Mouse (Mus musculus) stomach, embryonic 14.5 days (tissue): ENCODE results near the gene Impg1. TPM values are rescaled to one million over a fixed set of nuclear protein-coding genes. Genes with fewer than 3 reads are reported as not detected.

Experiments used
- ATAC-seq: fragments of 200-750 bp; cut with Nextera tagmentation; 2 replicates; pipeline ENCODE4 v1.8.0; 2017; ENCODE audit warnings: low read depth, moderate TSS enrichment; ENCODE audit not compliant: insufficient number of reproducible peaks, insufficient read depth, low FRiP score
- H3K27ac ChIP-seq: fragments of 300-500 bp; sonication (generic); 2 replicates; pipeline ENCODE4 v1.5.1; 2014; ENCODE audit warnings: mild to moderate bottlenecking, low read length, moderate library complexity, mixed read lengths
- H3K27me3 ChIP-seq: fragments of 300-500 bp; sonication (generic); 2 replicates; pipeline ENCODE4 v1.6.1; 2014; ENCODE audit warnings: low read length, control low read depth, mixed read lengths; ENCODE audit not compliant: control insufficient read depth, insufficient read depth
- H3K36me3 ChIP-seq: fragments of 300-500 bp; sonication (generic); 2 replicates; pipeline ENCODE4 v1.6.1; 2014; ENCODE audit warnings: mild to moderate bottlenecking, control low read depth, low read length, moderate library complexity, mixed read lengths; ENCODE audit not compliant: control insufficient read depth, insufficient read depth
- H3K4me1 ChIP-seq: fragments of 300-500 bp; sonication (generic); 2 replicates; pipeline ENCODE4 v1.6.1; 2014; ENCODE audit warnings: low read length, control low read depth, mixed read lengths; ENCODE audit not compliant: control insufficient read depth, insufficient read depth
- H3K4me2 ChIP-seq: fragments of 300-500 bp; sonication (generic); replicated peaks from 2 replicates; pipeline ENCODE4 v1.6.1; 2014; ENCODE audit warnings: low read depth, low read length, control low read depth
- H3K4me3 ChIP-seq: fragments of 300-500 bp; sonication (generic); 2 replicates; pipeline ENCODE4 v1.5.1; 2014; ENCODE audit warnings: low read depth, low read length, control low read depth
- H3K9ac ChIP-seq: fragments of 300-500 bp; sonication (generic); replicated peaks from 2 replicates; pipeline ENCODE4 v1.6.1; 2014; ENCODE audit warnings: low read depth, mild to moderate bottlenecking, control low read depth, low read length, moderate library complexity, mixed read lengths
- H3K9me3 ChIP-seq: fragments of 300-500 bp; sonication (generic); 2 replicates; pipeline ENCODE4 v1.6.1; 2016; ENCODE audit warnings: low read depth, low read length, control low read depth; ENCODE audit not compliant: control insufficient read depth
- WGBS: fragments of 180-500 bp; shearing (Covaris S2); extraction: QIAGEN DNeasy Blood & Tissue Kit; methylation state at CpG from one replicate; pipeline ENCODE4 v1.1.7; 2014; 5-methylcytosine and 5-hydroxymethylcytosine counted together
- polyA plus RNA-seq: library from polyadenylated mRNA; unstranded; fragments of >200 nt; fragmentation: Nextera tagmentation; extraction: Ambion mirVana; gene quantifications from 2 replicates; pipeline ENCODE4 v1.2.1, GENCODE M21; 2014

Impg1 gene
- polyA plus RNA-seq, result 0.07 TPM in 1 of 2 replicates, not detected in the other

DNA sequence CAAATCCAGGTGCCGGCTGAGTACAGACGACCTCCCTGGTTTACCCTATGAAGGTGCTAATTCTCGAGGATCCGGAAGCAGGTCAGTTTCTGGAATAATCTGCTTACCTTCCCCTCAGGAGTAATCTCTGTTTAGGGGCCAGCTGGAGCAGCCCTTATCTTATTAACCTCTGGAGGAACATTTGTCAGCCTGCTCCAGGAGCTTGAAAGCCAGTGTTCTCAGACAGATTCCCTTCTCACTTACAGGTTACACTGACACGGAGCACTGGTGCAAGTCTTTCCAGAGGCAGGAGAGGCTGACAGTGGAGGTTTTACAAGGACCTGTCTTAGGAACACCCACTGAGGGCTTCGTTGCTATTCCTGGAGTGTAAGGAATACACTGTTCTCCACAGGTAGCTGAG is at the start of gene Impg1:
Gene Impg1 (minus strand): TSS at position 101 of the 400 bp plus-strand sequence.
- Histone ChIP-seq H3K4me3 (no peak within 1 kb of the TSS), H3K9ac (no peak within 1 kb of the TSS), H3K4me2 (no peak within 1 kb of the TSS), H3K9me3 (no peaks in the 10 kb centered on the region), H3K36me3 (no peaks in the 10 kb centered on the region), H3K4me1 (no peaks in the 10 kb centered on the region), H3K27me3 (no peaks in the 10 kb centered on the region), H3K27ac (no peak within 1 kb of the TSS)
- no peak for ATAC-seq
- WGBS, result 32% methylated on average over 6 of the region's 6 CpGs

DNA sequence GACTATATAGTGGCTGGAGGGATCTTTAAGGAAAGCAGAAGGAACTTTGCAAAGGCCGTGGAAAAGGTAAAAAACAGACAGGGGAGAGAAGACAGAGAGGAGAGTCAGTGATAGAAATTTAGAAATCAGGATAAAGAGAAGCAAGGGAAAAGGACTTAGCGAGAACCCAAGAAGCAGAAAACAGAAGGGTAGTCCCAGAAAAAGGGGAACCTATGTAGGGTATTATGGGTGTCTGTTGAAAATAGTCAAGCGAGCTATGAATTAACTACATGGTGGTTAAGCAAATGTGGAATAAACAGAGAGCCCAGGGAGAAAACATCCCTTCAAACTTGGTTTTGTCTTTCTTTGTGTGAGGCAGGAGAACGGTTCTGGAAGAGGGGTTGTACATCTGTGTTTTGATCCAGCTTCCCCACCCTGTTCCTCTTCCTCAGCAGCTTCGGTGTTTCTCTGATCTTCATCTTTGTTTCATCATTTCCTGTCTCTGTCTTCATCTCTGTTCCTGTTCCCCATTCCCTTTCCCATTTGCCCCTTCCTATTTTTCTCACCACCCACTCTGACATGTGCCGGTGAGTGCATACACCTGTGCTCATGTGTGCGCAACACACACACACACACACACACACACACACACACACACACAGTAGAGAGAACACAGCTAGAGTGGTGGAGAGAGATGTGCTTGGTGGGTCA is 44.3 kb upstream of the Impg1 start:
- H3K4me2 ChIP-seq, result no peak overlapping the region
- no peaks in the 10 kb centered on the region for H3K4me1 ChIP-seq
- no peak for ATAC-seq
- no peak overlapping the region for H3K9ac ChIP-seq
- 85% methylated on average over 7 of the region's 7 CpGs for WGBS
- no peak overlapping the region for H3K4me3 ChIP-seq
- H3K36me3 ChIP-seq, result no peaks in the 10 kb centered on the region
- no peaks in the 10 kb centered on the region for H3K9me3 ChIP-seq
- no peaks in the 10 kb centered on the region for H3K27me3 ChIP-seq
- H3K27ac ChIP-seq, result no peak overlapping the region

DNA sequence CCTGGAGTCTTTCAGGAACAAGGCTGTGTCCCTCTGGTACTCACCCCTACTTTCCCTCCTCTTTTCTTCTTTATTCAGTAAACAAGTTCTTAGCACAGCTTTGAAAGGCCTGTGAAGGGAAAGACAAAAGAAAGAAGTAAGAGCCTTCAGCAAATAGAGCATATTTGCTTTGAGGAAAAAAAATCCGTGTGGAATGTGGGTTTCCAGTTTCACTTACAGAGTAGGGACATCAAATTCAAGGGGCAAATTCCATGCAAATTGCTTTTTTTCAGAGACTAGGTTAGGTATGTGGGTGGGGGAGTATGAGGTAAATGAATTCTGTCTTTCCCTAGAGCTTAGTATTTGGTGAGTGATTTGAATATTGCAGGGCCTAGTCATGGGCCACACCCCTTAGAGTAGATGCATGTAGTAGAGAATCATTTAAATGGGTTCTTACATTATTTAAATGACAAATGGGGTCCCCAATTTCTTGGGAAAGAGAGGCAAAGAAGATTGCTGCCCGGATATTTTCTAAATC is 39.3 kb upstream of the Impg1 start:
- Histone ChIP-seq H3K36me3 (no peaks in the 10 kb centered on the region), H3K4me3 (no peak overlapping the region), H3K27ac (no peak overlapping the region), H3K9me3 (no peaks in the 10 kb centered on the region), H3K4me1 (no peaks in the 10 kb centered on the region), H3K9ac (no peak overlapping the region), H3K4me2 (no peak overlapping the region), H3K27me3 (no peaks in the 10 kb centered on the region)
- WGBS, result 53% methylated on average over 2 of the region's 2 CpGs
- ATAC-seq, result no peak

DNA sequence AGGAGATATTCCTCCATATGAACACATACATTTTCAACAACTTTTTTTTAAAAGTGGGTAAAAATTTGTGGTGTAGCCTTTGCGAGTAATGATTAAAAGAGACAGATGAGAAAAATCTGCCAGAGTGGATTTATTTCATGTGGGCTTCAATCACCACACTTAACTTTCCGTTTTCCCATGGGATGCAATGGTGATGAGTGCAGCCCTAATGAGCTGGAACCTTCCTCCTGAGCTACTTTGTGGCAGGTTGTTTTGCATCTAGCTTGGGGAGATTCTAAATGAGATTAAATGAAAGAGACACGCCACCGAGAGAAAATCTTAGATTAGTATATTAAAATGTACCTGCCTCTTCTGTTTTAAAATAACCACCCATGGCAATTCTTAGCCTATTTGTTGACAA is 26.3 kb upstream of the Impg1 start:
- no peak overlapping the region for H3K9ac ChIP-seq
- no peak overlapping the region for H3K4me2 ChIP-seq
- WGBS, result 82% methylated on average over 4 of the region's 4 CpGs
- no peaks in the 10 kb centered on the region for H3K9me3 ChIP-seq
- no peak overlapping the region for H3K27ac ChIP-seq
- no peaks in the 10 kb centered on the region for H3K27me3 ChIP-seq
- H3K36me3 ChIP-seq, result no peaks in the 10 kb centered on the region
- H3K4me3 ChIP-seq, result no peak overlapping the region
- no peaks in the 10 kb centered on the region for H3K4me1 ChIP-seq
- ATAC-seq, result no peak

DNA sequence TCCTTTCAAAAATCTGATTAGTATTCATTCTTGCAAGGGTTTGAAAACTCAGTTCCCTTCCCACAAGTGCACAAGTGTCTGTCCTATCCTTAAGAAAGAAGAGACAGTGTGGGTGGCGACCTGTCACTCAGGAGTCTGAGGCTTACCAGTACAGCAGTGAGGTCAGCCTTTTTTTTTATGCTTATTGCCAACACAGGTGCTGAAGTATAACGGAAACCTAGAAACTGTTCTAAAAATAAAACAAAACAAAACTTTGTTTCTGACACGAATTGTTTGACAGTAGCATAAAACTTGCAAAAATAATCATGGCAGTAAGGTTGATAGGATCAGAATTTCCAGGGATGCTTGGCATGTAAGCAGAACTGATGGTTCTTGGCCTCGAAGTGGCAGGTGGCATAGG is 4.9 kb downstream of the Impg1 start:
- no peak for ATAC-seq
- Histone ChIP-seq H3K27me3 (no peaks in the 10 kb centered on the region), H3K4me3 (no peak overlapping the region), H3K27ac (no peak overlapping the region), H3K4me1 (no peaks in the 10 kb centered on the region), H3K36me3 (no peaks in the 10 kb centered on the region), H3K9me3 (no peaks in the 10 kb centered on the region), H3K9ac (no peak overlapping the region), H3K4me2 (no peak overlapping the region)
- 68% methylated on average over 4 of the region's 4 CpGs for WGBS

DNA sequence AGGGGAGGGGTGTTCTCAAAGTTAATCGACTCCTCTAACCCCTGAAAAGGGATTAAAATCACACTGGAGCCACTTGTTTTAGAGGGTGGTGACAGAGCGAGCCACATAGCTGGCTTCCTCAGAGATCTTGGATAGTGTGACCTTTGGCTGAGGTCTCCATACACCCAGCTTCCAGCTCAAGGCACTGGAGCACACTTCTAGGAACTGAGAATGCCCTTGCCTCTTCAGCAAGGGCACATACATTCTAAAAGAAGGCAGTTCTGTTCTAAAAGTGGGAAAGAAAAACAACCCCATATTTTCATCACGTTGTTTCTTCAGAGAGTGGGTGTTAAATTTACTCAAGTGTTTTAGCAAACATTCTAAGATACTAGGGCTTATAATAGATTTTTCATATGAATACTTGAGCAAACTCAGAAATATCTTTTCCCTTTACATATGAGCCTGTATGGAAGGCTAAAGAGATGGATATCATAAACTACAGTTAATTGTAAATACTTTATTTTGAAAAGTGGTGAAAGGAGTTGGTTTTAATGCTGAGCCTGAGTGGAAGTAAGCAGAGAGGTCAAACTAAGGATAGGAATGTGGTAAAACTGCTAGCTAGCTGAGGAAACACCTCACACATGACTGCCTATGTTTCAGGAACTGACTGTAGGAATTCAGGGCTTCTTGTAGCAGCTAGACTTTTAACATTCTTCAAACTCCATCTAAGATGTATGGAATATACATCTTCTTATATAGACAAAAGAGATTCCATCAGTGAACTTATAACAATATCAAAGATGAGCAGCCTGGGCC is 14.6 kb downstream of the Impg1 start:
- Histone ChIP-seq H3K4me3 (no peak overlapping the region), H3K27ac (no peak overlapping the region), H3K4me2 (no peak overlapping the region), H3K9me3 (no peaks in the 10 kb centered on the region), H3K27me3 (no peaks in the 10 kb centered on the region), H3K4me1 (no peaks in the 10 kb centered on the region), H3K9ac (no peak overlapping the region), H3K36me3 (no peaks in the 10 kb centered on the region)
- WGBS, result 55% methylated on average over 3 of the region's 3 CpGs
- peak; percentile 46; the same call in 1 of the 2 replicates for ATAC-seq

DNA sequence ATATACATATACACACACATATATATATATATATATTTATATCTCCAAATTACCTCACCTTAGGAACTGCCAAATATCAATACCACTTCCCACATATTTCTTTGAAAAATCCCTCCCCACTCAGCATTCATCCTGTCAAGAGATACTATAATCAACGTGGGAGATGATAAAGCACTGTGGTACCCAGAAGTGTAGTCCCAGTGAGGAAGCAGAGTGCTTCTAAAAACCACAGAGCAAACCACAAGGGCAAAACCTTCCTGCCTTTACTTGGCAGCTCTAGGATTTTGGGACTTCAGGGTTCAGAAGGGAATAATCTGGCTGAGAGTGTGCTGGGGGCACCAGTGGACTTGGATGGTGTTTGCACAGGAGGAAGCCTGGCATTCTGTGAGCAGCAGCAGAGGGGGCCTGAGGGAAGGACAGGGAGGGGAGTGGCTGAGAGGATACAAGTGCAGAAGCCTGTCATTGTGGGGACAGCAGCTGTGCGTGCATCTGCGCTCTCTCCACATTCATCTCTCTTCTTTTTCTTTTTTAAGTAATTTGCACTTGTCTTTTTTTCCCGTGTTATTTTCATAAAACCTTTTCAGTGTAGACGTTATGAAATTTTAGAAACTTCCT is 24.1 kb downstream of the Impg1 start:
- no peak overlapping the region for H3K27ac ChIP-seq
- no peak for ATAC-seq
- no peaks in the 10 kb centered on the region for H3K9me3 ChIP-seq
- no peak overlapping the region for H3K4me3 ChIP-seq
- H3K9ac ChIP-seq, result no peak overlapping the region
- no peaks in the 10 kb centered on the region for H3K36me3 ChIP-seq
- 59% methylated on average over 5 of the region's 5 CpGs for WGBS
- no peak overlapping the region for H3K4me2 ChIP-seq
- H3K4me1 ChIP-seq, result no peaks in the 10 kb centered on the region
- H3K27me3 ChIP-seq, result no peaks in the 10 kb centered on the region

DNA sequence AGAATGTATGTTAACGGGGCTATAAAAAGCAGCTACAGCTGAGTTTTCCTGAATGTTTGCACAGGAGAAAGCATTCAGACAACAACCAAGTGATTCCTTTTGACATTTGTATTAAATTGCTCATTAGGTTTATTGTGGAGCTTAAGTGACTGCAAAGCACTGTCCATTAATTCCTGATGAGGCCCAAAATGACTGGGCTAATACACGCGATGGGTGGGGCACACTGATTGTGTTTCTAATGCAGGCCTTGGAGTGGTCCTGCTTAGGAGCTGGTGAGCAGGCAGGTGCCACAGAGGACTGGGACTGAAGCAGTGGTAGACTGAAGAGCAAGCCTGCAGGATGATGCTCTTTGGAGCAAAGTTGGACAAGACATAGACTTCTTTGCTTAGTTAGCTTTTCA is 73.9 kb downstream of the Impg1 start:
- Histone ChIP-seq H3K36me3 (no peaks in the 10 kb centered on the region), H3K27me3 (no peaks in the 10 kb centered on the region), H3K9me3 (no peaks in the 10 kb centered on the region), H3K9ac (no peak overlapping the region), H3K4me3 (no peak overlapping the region), H3K4me1 (no peaks in the 10 kb centered on the region), H3K27ac (no peak overlapping the region), H3K4me2 (no peak overlapping the region)
- 77% methylated on average over 3 of the region's 3 CpGs for WGBS
- ATAC-seq, result no peak
